Mouse (Mus musculus) urinary bladder, postnatal 36 days (tissue): ENCODE data around the gene Polg2.
A peak's percentile ranks its signal among the peaks of the same experiment; 100 is the strongest.
"Not testable (repeated sequence)": the region's sequence is repeated elsewhere in the genome, so short reads cannot be mapped to it uniquely, and the experiment has no call there.

Source experiments
- DNase-seq, 2 experiments: peaks; one replicate each; pipeline ENCODE4 v3.0.0; 2022; ENCODE audit warnings: low spot score in 2 of 2, mixed read lengths in 1 of 2

The Polg2 gene

GRCm38 (mm10) chr11:106724916-106725235, 54.5 kb downstream of the Polg2 start:
- not testable (repeated sequence) for DNase-seq

GRCm38 (mm10) chr11:106724176-106724915, 55.0 kb downstream of the Polg2 start:
- no peak for DNase-seq

- DNase-seq = peak; percentile 23 to 24
These were observed 55.7 kb downstream of the Polg2 start for GRCm38 (mm10) chr11:106723611-106724125.

GRCm38 (mm10) chr11:106722831-106723361, 56.4 kb downstream of the Polg2 start:
- peak; percentile 67 to 69 for DNase-seq

- DNase-seq = no peak
These were observed 59.0 kb downstream of the Polg2 start for GRCm38 (mm10) chr11:106720379-106720778.
